Mouse (Mus musculus) kidney, postnatal 0 days (tissue): ENCODE results near the gene Alx1. TPM values are rescaled to one million over a fixed set of nuclear protein-coding genes. Genes with fewer than 3 reads are reported as not detected.
A peak's percentile ranks its signal among the peaks of the same experiment; 100 is the strongest.

Experiments used
- ATAC-seq: fragments of 200-750 bp; cut with Nextera tagmentation; replicated peaks from 2 replicates; pipeline ENCODE4 v1.8.0; 2017; ENCODE audit warnings: low read depth, moderate number of reproducible peaks, moderate TSS enrichment, moderate library complexity; ENCODE audit not compliant: low FRiP score
- DNase-seq: peaks from one replicate; pipeline ENCODE4 v3.0.0-alpha.2; 2016; ENCODE audit warnings: low spot score
- H3K27ac ChIP-seq: fragments of 300-500 bp; sonication (generic); 2 replicates; pipeline ENCODE4 v1.5.1; 2014; ENCODE audit warnings: mild to moderate bottlenecking
- H3K27me3 ChIP-seq: fragments of 300-500 bp; sonication (generic); 2 replicates; pipeline ENCODE4 v1.6.1; 2014; ENCODE audit warnings: low read length, mixed read lengths; ENCODE audit not compliant: insufficient read depth
- H3K36me3 ChIP-seq: fragments of 300-500 bp; sonication (generic); 2 replicates; pipeline ENCODE4 v1.6.1; 2014; ENCODE audit warnings: low read length, mixed read lengths; ENCODE audit not compliant: insufficient read depth
- H3K4me1 ChIP-seq: fragments of 300-500 bp; sonication (generic); replicated peaks from 2 replicates; pipeline ENCODE4 v1.6.1; 2014; ENCODE audit warnings: antibody characterized with exemption, low read length, mixed read lengths; ENCODE audit not compliant: insufficient read depth
- H3K4me2 ChIP-seq: fragments of 300-500 bp; sonication (generic); 2 replicates; pipeline ENCODE4 v1.6.1; 2014; ENCODE audit warnings: mild to moderate bottlenecking, low read length, moderate library complexity, mixed read lengths
- H3K4me3 ChIP-seq: fragments of 300-500 bp; sonication (generic); replicated peaks from 2 replicates; pipeline ENCODE4 v1.5.1; 2014; ENCODE audit warnings: low read depth, low read length
- H3K9ac ChIP-seq: fragments of 300-500 bp; sonication (generic); 2 replicates; pipeline ENCODE4 v1.6.1; 2014; ENCODE audit warnings: low read depth, low read length
- H3K9me3 ChIP-seq: fragments of 300-500 bp; sonication (generic); replicated peaks from 2 replicates; pipeline ENCODE4 v1.6.1; 2016; ENCODE audit warnings: low read length, inconsistent platforms, mixed read lengths
- CTCF ChIP-seq: IDR thresholded peaks from 2 replicates; pipeline ENCODE4 v1.5.1; 2016; ENCODE audit warnings: antibody characterized with exemption, low read depth, mild to moderate bottlenecking, moderate library complexity
- WGBS: fragments of 180-500 bp; shearing (Covaris S2); extraction: QIAGEN DNeasy Blood & Tissue Kit; methylation state at CpG from one replicate; pipeline ENCODE4 v1.1.7; 2014; 5-methylcytosine and 5-hydroxymethylcytosine counted together
- polyA plus RNA-seq: library from polyadenylated mRNA; unstranded; fragments of >200 nt; fragmentation: Nextera tagmentation; extraction: Ambion mirVana; gene quantifications from 2 replicates; pipeline ENCODE4 v1.2.1, GENCODE M21; 2015

Gene Alx1
- polyA plus RNA-seq: 40.9 and 41.2 TPM in 2 replicates

DNA sequence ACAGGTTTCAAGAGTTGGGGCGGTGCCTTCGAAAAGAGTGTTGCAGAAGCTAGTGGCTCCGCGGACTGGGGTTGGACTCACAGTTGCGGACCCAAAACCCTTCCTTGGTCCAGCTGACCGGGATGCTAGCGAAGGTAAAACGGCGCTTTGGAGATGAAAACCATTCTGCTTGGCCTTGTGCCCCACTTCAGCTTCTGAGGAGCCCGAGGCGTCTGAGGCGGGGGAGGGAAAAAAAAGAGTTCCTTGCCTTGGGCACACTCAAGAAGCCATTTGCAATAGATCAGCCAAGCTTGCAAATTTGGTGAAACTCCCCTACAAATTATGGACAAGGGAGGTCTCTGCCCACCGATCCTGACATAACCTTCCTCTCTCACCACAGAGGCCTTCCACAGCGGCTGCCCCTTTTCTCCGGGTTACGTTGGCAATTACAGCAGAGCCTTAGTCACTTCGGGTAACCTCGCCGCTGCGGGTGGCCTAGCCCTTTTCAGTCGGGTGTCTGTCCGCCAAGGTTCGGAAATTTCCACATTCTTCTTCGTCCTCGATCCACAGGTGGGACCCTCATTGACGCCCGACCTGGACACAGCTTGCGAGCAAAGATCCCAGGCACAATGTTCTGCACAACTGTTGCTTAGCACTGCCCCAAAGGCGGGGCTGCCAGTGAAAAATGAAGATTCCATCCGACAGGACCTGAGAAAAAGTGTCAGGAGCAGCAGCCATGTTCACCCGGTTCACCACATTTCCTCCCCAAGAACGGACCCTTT lies at the start of gene Alx1:
Gene Alx1 (minus strand): TSS at position 486 of the 761 bp plus-strand sequence.
- no peaks in the 10 kb centered on the region for H3K36me3 ChIP-seq
- peak within 1 kb of the TSS; percentile 47; the same call in 1 of the 2 replicates for H3K9ac ChIP-seq
- no peak for DNase-seq
- TF ChIP-seq CTCF: no peak
- peak within 1 kb of the TSS; percentile 34 for H3K4me3 ChIP-seq
- H3K9me3 ChIP-seq: no peaks in the 10 kb centered on the region
- no peaks in the 10 kb centered on the region for H3K4me1 ChIP-seq
- H3K4me2 ChIP-seq: peak within 1 kb of the TSS; percentile 55
- 6% methylated on average over 32 of the region's 32 CpGs for WGBS
- no peak; the same call in 1 of the 2 replicates for ATAC-seq
- peak within 1 kb of the TSS; percentile 14 for H3K27ac ChIP-seq
- peaks cover 59% of the 10 kb centered on the region for H3K27me3 ChIP-seq

DNA sequence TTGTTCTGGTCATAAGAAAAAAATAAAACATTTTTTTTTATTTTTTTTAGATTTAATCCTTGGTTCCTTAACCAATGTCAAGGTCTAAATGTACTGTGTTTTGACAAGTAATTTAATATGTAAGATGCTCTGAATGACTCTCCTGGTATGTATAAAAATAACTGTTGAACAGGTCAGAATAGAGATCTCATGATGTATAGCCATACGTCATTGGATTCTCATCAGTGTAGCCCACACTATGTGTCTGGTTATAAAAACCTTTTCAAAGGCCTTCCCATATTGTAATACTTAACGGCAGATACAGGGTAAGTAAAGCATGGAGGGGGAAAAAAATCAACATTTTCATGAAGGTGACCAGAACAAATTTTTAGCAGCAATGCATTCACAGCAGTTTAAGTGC lies 19.6 kb upstream of the Alx1 start:
- Histone ChIP-seq H3K4me2 (no peak overlapping the region), H3K9ac (no peak overlapping the region), H3K9me3 (no peaks in the 10 kb centered on the region), H3K4me1 (no peaks in the 10 kb centered on the region), H3K27me3 (no peaks in the 10 kb centered on the region), H3K27ac (no peak overlapping the region), H3K4me3 (no peak overlapping the region), H3K36me3 (no peaks in the 10 kb centered on the region)
- 85% methylated on average over 2 of the region's 2 CpGs for WGBS
- no peak for TF ChIP-seq CTCF
- ATAC-seq: no peak
- no peak for DNase-seq

DNA sequence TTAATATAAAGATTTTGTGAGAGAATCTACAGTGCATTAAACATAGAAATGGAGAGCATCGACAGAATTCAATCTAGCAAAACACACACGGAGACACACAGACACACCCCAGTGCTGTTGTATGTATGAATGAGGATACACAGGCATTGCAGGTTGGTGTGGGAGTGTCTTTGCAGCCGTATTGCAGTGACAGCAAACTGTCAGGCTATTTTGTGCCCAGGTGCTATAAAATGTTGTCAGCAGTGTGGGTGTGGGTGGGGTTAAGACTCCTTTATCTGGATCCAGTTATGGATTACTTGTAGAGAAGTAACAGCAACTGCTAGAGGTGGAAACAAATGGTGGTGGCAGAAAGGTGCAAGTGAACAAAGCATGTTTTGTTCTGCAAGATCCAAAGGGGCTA lies 16.6 kb upstream of the Alx1 start:
- no peak for DNase-seq
- Histone ChIP-seq H3K4me2 (no peak overlapping the region), H3K4me1 (no peaks in the 10 kb centered on the region), H3K27me3 (no peaks in the 10 kb centered on the region), H3K9me3 (no peaks in the 10 kb centered on the region), H3K27ac (no peak overlapping the region), H3K9ac (no peak overlapping the region), H3K36me3 (no peaks in the 10 kb centered on the region), H3K4me3 (no peak overlapping the region)
- 67% methylated on average over 3 of the region's 3 CpGs for WGBS
- no peak for ATAC-seq
- no peak for TF ChIP-seq CTCF

DNA sequence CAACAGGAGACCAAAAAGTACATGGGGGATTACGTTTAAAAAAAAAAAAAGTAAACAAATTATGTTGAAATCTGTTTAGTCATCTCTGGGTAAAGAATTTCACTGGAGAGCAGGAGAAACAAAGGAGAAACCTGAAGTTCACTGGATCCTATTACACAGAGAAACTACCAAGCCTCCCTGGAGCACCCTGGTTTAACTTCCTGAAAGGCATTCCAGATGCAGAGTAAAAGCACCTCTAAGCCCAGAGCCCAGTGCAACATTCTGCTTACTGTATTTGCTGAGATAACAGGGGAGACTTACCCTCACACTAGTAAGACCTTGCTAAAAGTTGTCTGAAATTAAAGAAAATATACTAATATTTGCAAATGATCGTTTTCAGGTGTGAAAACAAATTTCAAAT lies 15.0 kb upstream of the Alx1 start:
- ATAC-seq (no peak), DNase-seq (no peak)
- WGBS: 38% methylated on average over 2 of the region's 2 CpGs
- H3K4me1 ChIP-seq: no peaks in the 10 kb centered on the region
- no peak overlapping the region for H3K9ac ChIP-seq
- H3K27me3 ChIP-seq: no peaks in the 10 kb centered on the region
- no peak overlapping the region for H3K4me2 ChIP-seq
- no peaks in the 10 kb centered on the region for H3K9me3 ChIP-seq
- no peak overlapping the region for H3K4me3 ChIP-seq
- H3K36me3 ChIP-seq: no peaks in the 10 kb centered on the region
- no peak overlapping the region for H3K27ac ChIP-seq
- TF ChIP-seq CTCF: no peak

DNA sequence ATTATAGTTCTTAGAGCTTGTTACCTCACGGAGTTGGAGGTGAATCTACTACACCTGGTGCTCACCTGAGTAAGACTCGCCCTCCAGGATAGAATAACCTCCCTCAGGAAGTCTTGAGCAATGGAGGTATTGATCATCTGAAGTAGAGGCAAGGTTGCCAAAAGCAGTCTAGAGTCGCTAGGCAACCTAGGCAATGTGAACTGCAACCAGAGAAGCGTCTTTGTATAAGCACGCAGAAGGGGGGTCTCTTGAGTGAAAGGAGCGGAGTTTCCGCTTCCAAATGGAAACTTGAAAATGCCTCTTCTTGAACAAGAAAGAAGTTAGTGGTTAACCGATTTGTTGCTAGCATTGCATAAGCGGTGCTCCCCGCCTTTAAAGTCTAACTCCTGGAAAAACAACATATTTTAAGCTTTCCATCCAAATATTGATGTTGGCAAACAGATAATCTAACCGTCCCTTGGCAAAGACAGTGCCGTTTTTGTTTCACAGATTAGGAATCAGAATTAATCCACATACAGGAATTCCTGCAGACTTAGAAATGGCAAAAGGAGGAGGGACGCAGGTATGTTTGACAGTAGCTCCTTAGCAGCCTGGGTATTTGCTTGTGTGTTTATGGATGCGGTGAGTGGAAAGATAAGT lies 5.1 kb upstream of the Alx1 start:
- H3K36me3 ChIP-seq: no peaks in the 10 kb centered on the region
- H3K9me3 ChIP-seq: no peaks in the 10 kb centered on the region
- no peak overlapping the region for H3K4me2 ChIP-seq
- no peak overlapping the region for H3K9ac ChIP-seq
- H3K27ac ChIP-seq: no peak overlapping the region
- no peaks in the 10 kb centered on the region for H3K4me1 ChIP-seq
- WGBS: 4% methylated on average over 14 of the region's 14 CpGs
- H3K4me3 ChIP-seq: no peak overlapping the region
- DNase-seq: no peak
- peaks cover 45% of the 10 kb centered on the region for H3K27me3 ChIP-seq
- no peak for TF ChIP-seq CTCF
- ATAC-seq: no peak

DNA sequence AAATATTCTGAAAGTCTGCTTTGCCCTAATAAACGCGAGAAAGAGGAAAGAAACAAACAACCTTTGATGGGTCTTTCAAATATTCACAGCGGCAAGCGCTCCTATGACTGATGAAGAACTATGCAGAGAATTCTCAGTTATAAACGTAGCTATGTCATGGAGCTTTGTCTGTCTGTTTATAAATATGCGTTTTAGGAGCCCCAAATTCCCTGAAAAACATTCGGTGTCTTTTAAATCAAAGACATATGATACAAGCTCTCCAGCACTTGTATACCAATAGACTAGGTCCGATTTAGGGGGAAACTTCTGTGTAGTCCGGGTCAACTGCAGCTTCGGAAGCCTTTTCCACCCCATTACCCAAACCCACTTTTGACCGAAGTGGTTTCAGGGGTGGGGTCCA lies 916 bp upstream of the Alx1 start:
- Histone ChIP-seq H3K27me3 (peaks cover 62% of the 10 kb centered on the region), H3K9ac (no peak overlapping the region), H3K4me2 (0 out of 2 replicates have a peak overlapping the region, but pooled peaks have one; percentile 55), H3K9me3 (no peaks in the 10 kb centered on the region), H3K4me3 (0 out of 2 replicates have a peak overlapping the region, but pooled peaks have one; percentile 34), H3K27ac (no peak overlapping the region), H3K36me3 (no peaks in the 10 kb centered on the region), H3K4me1 (no peaks in the 10 kb centered on the region)
- ATAC-seq: no peak
- 7% methylated on average over 11 of the region's 11 CpGs for WGBS
- no peak for TF ChIP-seq CTCF
- no peak for DNase-seq
